Mouse (Mus musculus) stomach, postnatal 0 days (tissue): ENCODE measurements around the gene Irf2bpl. TPM values are rescaled to one million over a fixed set of nuclear protein-coding genes. Genes with fewer than 3 reads are reported as not detected.

Source experiments
- ATAC-seq: fragments of 200-750 bp; cut with Nextera tagmentation; 2 replicates; pipeline ENCODE4 v1.8.0; 2017; ENCODE audit not compliant: low FRiP score, low TSS enrichment
- DNase-seq: peaks from one replicate; pipeline ENCODE4 v3.0.0-alpha.2; 2016; ENCODE audit warnings: low spot score
- H3K27ac ChIP-seq: fragments of 300-500 bp; sonication (generic); replicated peaks from 2 replicates; pipeline ENCODE4 v1.5.1; 2014; ENCODE audit warnings: mild to moderate bottlenecking, control low read depth
- H3K27me3 ChIP-seq: fragments of 300-500 bp; sonication (generic); 2 replicates; pipeline ENCODE4 v1.6.1; 2014; ENCODE audit warnings: low read length; ENCODE audit not compliant: control insufficient read depth, insufficient read depth
- H3K36me3 ChIP-seq: fragments of 300-500 bp; sonication (generic); 2 replicates; pipeline ENCODE4 v1.6.1; 2014; ENCODE audit warnings: low read length, mixed read lengths; ENCODE audit not compliant: control insufficient read depth, insufficient read depth
- H3K4me1 ChIP-seq: fragments of 300-500 bp; sonication (generic); replicated peaks from 2 replicates; pipeline ENCODE4 v1.6.1; 2014; ENCODE audit warnings: antibody characterized with exemption; ENCODE audit not compliant: control insufficient read depth, insufficient read depth
- H3K4me2 ChIP-seq: fragments of 300-500 bp; sonication (generic); replicated peaks from 2 replicates; pipeline ENCODE4 v1.6.1; 2014; ENCODE audit warnings: low read depth, mild to moderate bottlenecking, control low read depth, moderate library complexity
- H3K4me3 ChIP-seq: fragments of 300-500 bp; sonication (generic); 2 replicates; pipeline ENCODE4 v1.5.1; 2014; ENCODE audit warnings: low read depth, low read length, control low read depth
- H3K9ac ChIP-seq: fragments of 300-500 bp; sonication (generic); 2 replicates; pipeline ENCODE4 v1.6.1; 2014; ENCODE audit warnings: mild to moderate bottlenecking, low read length, control low read depth, mixed read lengths
- H3K9me3 ChIP-seq: fragments of 300-500 bp; sonication (generic); 2 replicates; pipeline ENCODE4 v1.6.1; 2016; ENCODE audit warnings: low read length; ENCODE audit not compliant: control insufficient read depth
- CTCF ChIP-seq: IDR thresholded peaks from 2 replicates; pipeline ENCODE4 v1.5.1; 2016; ENCODE audit warnings: antibody characterized with exemption, low read depth, mild to moderate bottlenecking, moderate library complexity
- EP300 ChIP-seq: optimal IDR thresholded peaks from 2 replicates; pipeline ENCODE3; 2016; ENCODE audit warnings: antibody characterized with exemption
- WGBS: fragments of 180-500 bp; shearing (Covaris S2); extraction: QIAGEN DNeasy Blood & Tissue Kit; methylation state at CpG from one replicate; pipeline ENCODE4 v1.1.7; 2014; 5-methylcytosine and 5-hydroxymethylcytosine counted together
- polyA plus RNA-seq: library from polyadenylated mRNA; unstranded; fragments of >200 nt; fragmentation: Nextera tagmentation; extraction: Ambion mirVana; gene quantifications from 2 replicates; pipeline ENCODE4 v1.2.1, GENCODE M21; 2015

Irf2bpl gene
- polyA plus RNA-seq, 1 experiment from 2014 or later: 19.1 TPM

- no peaks in the 10 kb centered on the region for H3K36me3 ChIP-seq
- H3K4me1 ChIP-seq: no peaks in the 10 kb centered on the region
- H3K9ac ChIP-seq: no peak overlapping the region
- no peak for TF ChIP-seq CTCF
- TF ChIP-seq EP300: peak; percentile 29
- peak overlapping the region; percentile 46 for H3K27ac ChIP-seq
- no peaks in the 10 kb centered on the region for H3K9me3 ChIP-seq
- peak; percentile 64 for DNase-seq
- peak; percentile 56 for ATAC-seq
- no peak overlapping the region for H3K4me3 ChIP-seq
- H3K4me2 ChIP-seq: peak overlapping the region; percentile 35
- 6% methylated on average over 10 of the region's 11 CpGs for WGBS
- H3K27me3 ChIP-seq: no peaks in the 10 kb centered on the region
These were observed 28.9 kb downstream of the Irf2bpl start for GRCm38 (mm10) chr12:86855670-86856069.

- Histone ChIP-seq H3K4me1 (no peaks in the 10 kb centered on the region), H3K27me3 (no peaks in the 10 kb centered on the region), H3K9ac (no peak overlapping the region), H3K36me3 (no peaks in the 10 kb centered on the region), H3K4me2 (no peak overlapping the region), H3K9me3 (no peaks in the 10 kb centered on the region), H3K4me3 (no peak overlapping the region), H3K27ac (no peak overlapping the region)
- DNase-seq (no peak), ATAC-seq (no peak)
- TF ChIP-seq EP300: no peak
- 82% methylated on average over 1 of the region's 1 CpGs for WGBS
These were observed 31.1 kb downstream of the Irf2bpl start for GRCm38 (mm10) chr12:86853516-86853915.

- Histone ChIP-seq H3K27ac (no peak overlapping the region), H3K4me2 (no peak overlapping the region), H3K27me3 (no peaks in the 10 kb centered on the region), H3K9ac (no peak overlapping the region), H3K36me3 (no peaks in the 10 kb centered on the region), H3K9me3 (no peaks in the 10 kb centered on the region), H3K4me1 (no peaks in the 10 kb centered on the region), H3K4me3 (no peak overlapping the region)
- ATAC-seq (no peak), DNase-seq (no peak)
- TF ChIP-seq CTCF: no peak
- TF ChIP-seq EP300: no peak
These were observed 33.3 kb downstream of the Irf2bpl start for GRCm38 (mm10) chr12:86851313-86851712.

GRCm38 (mm10) chr12:86850746-86851145 is 33.9 kb downstream of the Irf2bpl start:
- 85% methylated on average over 5 of the region's 5 CpGs for WGBS
- H3K4me1 ChIP-seq: no peaks in the 10 kb centered on the region
- H3K4me2 ChIP-seq: no peak overlapping the region

GRCm38 (mm10) chr12:86849945-86850626 is 34.5 kb downstream of the Irf2bpl start:
- 66% methylated on average over 10 of the region's 10 CpGs for WGBS

More at GRCm38 (mm10) chr12:86850746-86851145, 33.9 kb downstream of the Irf2bpl start:
- no peak for ATAC-seq
- Histone ChIP-seq H3K9ac (no peak overlapping the region), H3K9me3 (no peaks in the 10 kb centered on the region), H3K27me3 (no peaks in the 10 kb centered on the region), H3K27ac (no peak overlapping the region), H3K4me3 (no peak overlapping the region), H3K36me3 (no peaks in the 10 kb centered on the region)
- TF ChIP-seq EP300 (no peak), CTCF (no peak)
- DNase-seq: no peak

GRCm38 (mm10) chr12:86842866-86843459 is 41.6 kb downstream of the Irf2bpl start:
- Histone ChIP-seq H3K4me2 (no peak overlapping the region), H3K4me3 (no peak overlapping the region), H3K27me3 (no peaks in the 10 kb centered on the region), H3K9me3 (no peaks in the 10 kb centered on the region), H3K36me3 (no peaks in the 10 kb centered on the region), H3K27ac (no peak overlapping the region), H3K9ac (no peak overlapping the region), H3K4me1 (peaks cover 6% of the 10 kb centered on the region)
- ATAC-seq (no peak), DNase-seq (no peak)
- WGBS: 4% methylated on average over 15 of the region's 15 CpGs
- TF ChIP-seq EP300 (no peak), CTCF (no peak)

More at GRCm38 (mm10) chr12:86849945-86850626, 34.5 kb downstream of the Irf2bpl start:
- no peak for DNase-seq
- Histone ChIP-seq H3K4me2 (no peak overlapping the region), H3K4me1 (no peaks in the 10 kb centered on the region), H3K4me3 (no peak overlapping the region), H3K9ac (no peak overlapping the region), H3K9me3 (no peaks in the 10 kb centered on the region), H3K27ac (no peak overlapping the region), H3K27me3 (no peaks in the 10 kb centered on the region), H3K36me3 (no peaks in the 10 kb centered on the region)
- no peak for ATAC-seq
- no peak for TF ChIP-seq EP300
- no peak for TF ChIP-seq CTCF
